Mouse (Mus musculus) C2C12 (cell line): ENCODE measurements around the gene Trpm5. TPM values are rescaled to one million over a fixed set of nuclear protein-coding genes. Genes with fewer than 3 reads are reported as not detected.

ENCODE experiments used
- H3K27me3 ChIP-seq: one replicate; pipeline ENCODE4 v1.6.1; 2011; ENCODE audit not compliant: control insufficient read depth, insufficient read depth, insufficient read length
- H3K36me3 ChIP-seq: one replicate; pipeline ENCODE4 v1.6.1; 2011; ENCODE audit not compliant: control insufficient read depth, insufficient read depth
- H3K4me3 ChIP-seq: one replicate; pipeline ENCODE4 v1.5.1; 2011; ENCODE audit warnings: mild to moderate bottlenecking, control low read depth; ENCODE audit not compliant: poor library complexity, insufficient read depth, severe bottlenecking
- H3K79me2 ChIP-seq: one replicate; pipeline ENCODE4 v1.6.1; 2011; ENCODE audit not compliant: control insufficient read depth, insufficient read depth
- H3K79me3 ChIP-seq: one replicate; pipeline ENCODE4 v1.6.1; 2011; ENCODE audit warnings: low read depth, control low read depth
- H3ac ChIP-seq: one replicate; pipeline ENCODE3; 2011; ENCODE audit warnings: low read depth; ENCODE audit not compliant: control insufficient read depth, insufficient read length
- CEBPB ChIP-seq: IDR thresholded peaks from one replicate; pipeline ENCODE4 v1.6.1; 2011; ENCODE audit warnings: low read depth, mild to moderate bottlenecking, control low read depth, moderate library complexity
- CTCF ChIP-seq: IDR thresholded peaks from one replicate; pipeline ENCODE4 v1.5.1; 2011; ENCODE audit not compliant: control insufficient read depth, insufficient read depth, insufficient read length
- FOSL1 ChIP-seq: IDR thresholded peaks from one replicate; pipeline ENCODE4 v1.8.0; 2011; ENCODE audit warnings: mild to moderate bottlenecking, low read length; ENCODE audit not compliant: poor library complexity, insufficient read depth, severe bottlenecking
- MAX ChIP-seq: IDR thresholded peaks from one replicate; pipeline ENCODE4 v1.6.1; 2011; ENCODE audit warnings: mild to moderate bottlenecking, control low read depth
- MYOD1 ChIP-seq: IDR thresholded peaks from one replicate; pipeline ENCODE4 v1.6.1; 2011; ENCODE audit warnings: low read depth; ENCODE audit not compliant: control insufficient read depth, insufficient read length
- MYOG ChIP-seq: IDR thresholded peaks from one replicate; pipeline ENCODE4 v1.6.1; 2011; ENCODE audit not compliant: control insufficient read depth, insufficient read length; ENCODE audit errors: extremely low read depth
- USF1 ChIP-seq: IDR thresholded peaks from one replicate; pipeline ENCODE4 v1.6.1; 2011; ENCODE audit warnings: low read depth, mild to moderate bottlenecking, control low read depth, moderate library complexity
- polyA plus RNA-seq: library from polyadenylated mRNA; unstranded; fragments of >200 nt; fragmentation: generic; extraction: Trizol; gene quantifications from one replicate; pipeline ENCODE4 v1.2.1, GENCODE M21; 2012; ENCODE audit warnings: missing spikeins

Gene Trpm5
- polyA plus RNA-seq, 1 experiment, result 2.7 TPM

DNA sequence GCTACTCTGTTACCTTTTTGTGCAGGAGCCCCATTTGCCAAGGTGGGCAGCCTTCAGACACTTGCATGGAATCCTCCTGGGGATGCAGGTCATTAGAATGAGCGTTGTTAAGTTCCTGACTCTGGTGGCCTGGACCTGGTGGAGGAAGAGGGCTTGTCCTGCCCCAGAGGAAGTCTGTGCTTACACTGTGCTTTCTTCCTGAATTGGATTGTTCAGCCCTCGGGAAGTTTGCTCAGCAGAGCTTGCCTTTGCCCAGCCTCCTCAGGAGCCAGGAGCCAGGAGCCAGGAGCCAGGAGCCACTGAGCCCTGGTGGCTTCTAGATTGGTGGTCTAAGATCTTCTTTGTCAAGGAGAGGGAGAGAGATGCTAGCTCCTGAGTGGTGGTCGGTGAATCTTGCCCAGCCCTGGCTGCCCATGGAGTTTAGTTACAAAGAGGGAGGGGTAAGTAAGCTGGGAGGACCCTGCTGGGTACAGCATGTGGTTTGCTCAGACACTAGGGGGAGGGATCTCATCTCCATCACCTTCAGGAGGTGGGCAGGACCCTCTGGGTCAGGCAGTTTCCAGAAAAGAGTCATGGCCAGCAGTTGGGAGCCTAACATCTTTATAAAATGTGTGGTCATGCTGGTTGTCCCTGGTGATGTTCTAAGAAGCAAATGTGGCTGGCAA is 14.7 kb upstream of the Trpm5 start:
- no peak overlapping the region for H3K4me3 ChIP-seq
- TF ChIP-seq FOSL1 (no peak), MYOG (no peak), USF1 (no peak), MAX (no peak), MYOD1 (no peak), CTCF (no peak), CEBPB (no peak)
- H3K27me3 ChIP-seq, result peaks cover 50% of the 10 kb centered on the region

DNA sequence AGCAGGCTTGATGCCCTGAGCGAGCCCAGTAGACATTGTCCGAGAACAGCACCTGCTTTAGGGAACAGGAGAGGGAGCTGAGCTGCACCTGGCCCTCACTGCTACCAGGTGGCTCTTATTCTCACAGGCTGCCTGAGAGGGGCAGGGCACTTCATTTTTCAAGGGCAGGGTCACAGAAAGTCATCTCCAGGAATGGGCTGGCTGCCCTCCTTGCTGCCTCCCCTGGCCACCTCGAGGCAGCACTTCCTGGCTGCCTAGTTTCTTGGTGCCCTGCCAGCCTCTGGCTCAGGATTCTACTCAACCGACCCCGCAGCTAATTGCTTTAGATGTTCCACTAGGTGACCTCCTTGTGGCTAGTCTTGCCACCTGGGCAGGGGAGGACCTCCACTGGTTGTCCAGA is 13.8 kb upstream of the Trpm5 start:
- H3K79me2 ChIP-seq, result no peaks in the 10 kb centered on the region
- no peaks in the 10 kb centered on the region for H3K36me3 ChIP-seq
- TF ChIP-seq CTCF, result no peak
- TF ChIP-seq FOSL1, result no peak
- TF ChIP-seq USF1, result no peak
- TF ChIP-seq MYOG, result no peak
- no peak for TF ChIP-seq CEBPB
- no peak for TF ChIP-seq MYOD1
- TF ChIP-seq MAX, result no peak
- H3ac ChIP-seq, result no peak overlapping the region
- no peaks in the 10 kb centered on the region for H3K79me3 ChIP-seq
- peaks cover 50% of the 10 kb centered on the region for H3K27me3 ChIP-seq
- H3K4me3 ChIP-seq, result no peak overlapping the region

More for the DNA sequence above, 14.7 kb upstream of the Trpm5 start:
- Histone ChIP-seq H3K36me3 (no peaks in the 10 kb centered on the region), H3K79me2 (no peaks in the 10 kb centered on the region), H3ac (no peak overlapping the region), H3K79me3 (no peaks in the 10 kb centered on the region)

DNA sequence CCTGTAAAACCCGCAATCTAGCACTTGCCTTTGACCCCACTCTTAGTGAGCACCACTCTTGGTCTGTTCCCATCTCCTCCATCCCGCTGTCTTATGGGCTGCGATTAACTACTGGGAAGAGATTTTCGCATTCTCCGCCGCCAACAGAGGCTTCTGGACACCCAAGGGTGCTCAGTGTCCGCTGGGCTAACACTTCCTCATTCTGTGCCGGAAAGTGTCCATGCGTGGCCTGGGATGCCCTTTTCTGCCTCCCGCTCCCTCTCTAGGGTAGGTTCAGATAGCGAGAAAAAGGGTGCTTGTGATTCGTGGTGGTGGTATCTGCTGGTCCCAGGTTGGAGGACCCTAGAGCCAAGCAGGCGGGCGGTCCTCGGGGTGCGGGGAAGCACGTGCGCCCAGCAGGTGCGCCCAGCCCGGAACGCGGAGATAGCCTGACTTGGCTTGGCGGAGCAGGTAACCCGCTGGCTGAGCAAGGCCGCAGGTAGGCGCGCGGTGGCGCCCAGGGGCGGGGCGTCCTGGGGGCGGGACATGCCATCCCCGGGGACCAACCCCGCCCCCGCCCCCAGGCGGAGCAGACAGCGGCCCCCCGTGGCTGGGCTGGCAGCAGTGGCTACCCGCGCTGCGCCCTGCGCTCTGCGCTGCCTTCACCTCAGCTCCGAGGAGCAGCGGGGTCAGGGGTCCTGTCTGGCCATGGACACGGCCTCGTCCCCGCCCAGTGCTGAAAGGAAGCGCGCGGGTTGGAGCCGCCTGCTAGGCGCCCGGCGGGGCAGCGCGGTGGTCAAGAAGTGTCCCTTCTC is 12.4 kb upstream of the Trpm5 start:
- H3K79me2 ChIP-seq, result no peaks in the 10 kb centered on the region
- no peaks in the 10 kb centered on the region for H3K79me3 ChIP-seq
- no peak overlapping the region for H3ac ChIP-seq
- peaks cover 50% of the 10 kb centered on the region for H3K27me3 ChIP-seq
- no peak overlapping the region for H3K4me3 ChIP-seq
- TF ChIP-seq MYOD1 (no peak), USF1 (no peak), MYOG (no peak), FOSL1 (no peak), CEBPB (no peak), MAX (no peak), CTCF (no peak)
- no peaks in the 10 kb centered on the region for H3K36me3 ChIP-seq

DNA sequence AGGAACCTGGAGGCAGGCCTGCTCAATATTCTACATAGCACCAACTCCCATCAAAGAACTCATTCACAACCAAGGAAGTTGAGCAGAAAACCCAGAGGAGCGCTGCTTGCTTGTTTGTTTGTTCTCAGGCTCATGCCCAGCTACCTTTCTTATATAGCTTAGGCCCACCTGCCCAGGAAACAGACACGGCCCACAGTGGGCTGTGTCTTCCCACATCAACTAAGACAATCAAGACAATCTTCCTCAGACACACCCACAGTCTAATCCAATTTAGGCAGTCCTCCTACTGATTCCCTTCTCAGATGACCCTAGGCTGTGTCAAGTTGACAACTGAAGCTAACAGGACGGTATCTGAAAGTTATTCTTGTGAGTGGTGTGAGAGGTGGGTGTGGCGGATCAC is 11.6 kb upstream of the Trpm5 start, which contains the start of gene Kcnq1:
Gene Kcnq1 (plus strand): TSS at position 301 of the 400 bp plus-strand sequence.
- no peaks in the 10 kb centered on the region for H3K36me3 ChIP-seq
- H3K27me3 ChIP-seq, result peaks cover 50% of the 10 kb centered on the region
- H3K79me3 ChIP-seq, result no peaks in the 10 kb centered on the region
- TF ChIP-seq FOSL1 (no peak), MAX (no peak), MYOD1 (no peak), MYOG (no peak), CEBPB (no peak), CTCF (no peak), USF1 (no peak)
- no peaks in the 10 kb centered on the region for H3K79me2 ChIP-seq
- no peak within 1 kb of the TSS for H3K4me3 ChIP-seq
- H3ac ChIP-seq, result no peak within 1 kb of the TSS

DNA sequence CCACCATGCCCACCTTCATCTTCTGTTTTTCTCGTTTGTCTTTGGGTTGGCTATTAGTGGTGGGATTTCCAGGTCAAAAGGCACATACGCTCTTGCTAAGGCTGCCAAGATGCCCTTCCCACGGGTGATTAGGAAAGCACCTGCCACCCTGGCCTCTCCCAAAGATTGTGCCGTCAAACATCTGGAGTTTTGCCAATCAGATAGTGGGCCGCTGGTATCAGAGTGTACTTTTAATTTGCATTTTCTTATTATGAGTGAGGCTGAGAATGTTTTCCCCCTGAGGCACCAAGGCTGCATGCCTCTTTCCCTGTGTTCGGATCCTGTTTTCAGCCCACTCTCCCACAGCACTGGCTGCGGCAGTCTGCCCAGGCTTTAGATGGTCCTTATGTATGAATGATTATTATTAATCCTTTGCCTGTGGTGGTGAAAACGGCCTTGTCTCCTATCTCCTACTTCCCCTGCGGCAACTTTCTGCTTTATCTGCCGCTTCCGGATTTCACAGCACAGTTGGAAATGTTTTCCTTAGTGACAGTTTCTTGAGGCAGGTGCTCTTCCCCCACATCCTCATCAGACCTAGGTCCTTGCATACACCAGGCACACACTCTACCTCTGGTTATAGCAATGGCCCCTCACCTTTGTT is 10.9 kb upstream of the Trpm5 start:
- no peak for TF ChIP-seq USF1
- TF ChIP-seq FOSL1, result no peak
- no peak for TF ChIP-seq MAX
- no peak for TF ChIP-seq CEBPB
- no peak for TF ChIP-seq MYOG
- no peak overlapping the region for H3ac ChIP-seq
- H3K79me2 ChIP-seq, result no peaks in the 10 kb centered on the region
- no peaks in the 10 kb centered on the region for H3K79me3 ChIP-seq
- H3K36me3 ChIP-seq, result no peaks in the 10 kb centered on the region
- peaks cover 50% of the 10 kb centered on the region for H3K27me3 ChIP-seq
- no peak overlapping the region for H3K4me3 ChIP-seq
